Comparison of ENCODE assay signal across 8 mouse cellular contexts in genomic region chr7:79792635-79793421, GRCm38 (mm10). TPM values are rescaled to one million over a fixed set of nuclear protein-coding genes. Genes with fewer than 3 reads are reported as not detected.
DNase-seq lines count a peak whose midpoint lies in the region; ATAC-seq lines count a peak whose summit lies in the region.

No protein-coding gene starts in this region.

- peaks cover 25% of the 10 kb centered on the region for H3K4me1 ChIP-seq in heart, embryonic 12.5 days (replicated peaks)

- no peaks in the 10 kb centered on the region for H3K9me3 ChIP-seq in heart, embryonic 12.5 days (replicated peaks)

- H3K27ac ChIP-seq in heart, embryonic 12.5 days (ENCODE audit: poor library complexity, severe bottlenecking), result no peak overlapping the region

- peak overlapping the region; percentile 46 for H3K4me3 ChIP-seq in heart, embryonic 12.5 days

- peak; percentile 61 to 71 for DNase-seq in cerebellum, postnatal 10 days
- no peak for DNase-seq in cerebellum, adult 11-12 months
- DNase-seq in urinary bladder, postnatal 14 days (ENCODE audit: low spot score), result peak; percentile 21
- no peak for DNase-seq in urinary bladder, postnatal 10 days (ENCODE audit: low spot score)
- peak; percentile 50 for DNase-seq in kidney, postnatal 14 days
- peak; percentile 78 for DNase-seq in testis, postnatal 10 days (ENCODE audit: low spot score)

- 0 out of 2 replicates have a peak, but pooled peaks have one; percentile 25 for ATAC-seq in heart, embryonic 12.5 days (ENCODE audit: insufficient number of reproducible peaks, low FRiP score)
- peak; percentile 28; the same call in 1 of the 2 replicates for ATAC-seq in megakaryocyte-erythroid progenitor cell, adult 5-6 weeks (replicated peaks; ENCODE audit: low FRiP score, low TSS enrichment, poor library complexity, severe bottlenecking)

- H3K4me2 ChIP-seq in heart, embryonic 12.5 days, result peak overlapping the region; percentile 77

- 2% methylated on average over 80 of the region's 80 CpGs for WGBS in heart, embryonic 12.5 days

- H3K9ac ChIP-seq in heart, embryonic 12.5 days, result peak overlapping the region; percentile 54

- H3K27me3 ChIP-seq in heart, embryonic 12.5 days (replicated peaks), result peaks cover 73% of the 10 kb centered on the region

- H3K36me3 ChIP-seq in heart, embryonic 12.5 days, result no peaks in the 10 kb centered on the region

RNA-seq across cellular contexts. Expression of gene Mesp1, which starts 0.8 kb away (rescaled TPM):
- polyA plus RNA-seq in heart, embryonic 12.5 days (2016; fragmentation: Nextera tagmentation; extraction: Ambion mirVana), result not detected in 2 replicates
- total RNA-seq in megakaryocyte-erythroid progenitor cell, adult 5-6 weeks (2014; fragmentation: Nextera tagmentation), result not detected in 2 replicates
- not detected in 2 replicates for total RNA-seq in megakaryocyte-erythroid progenitor cell, adult 5-6 weeks (2017)

RNA-seq across cellular contexts. Expression of gene Mesp2, which starts 17.7 kb away (rescaled TPM):
- polyA plus RNA-seq in heart, embryonic 12.5 days (2016; fragmentation: Nextera tagmentation; extraction: Ambion mirVana), result 0.17 and 0.37 TPM in 2 replicates
- total RNA-seq in megakaryocyte-erythroid progenitor cell, adult 5-6 weeks (2014; fragmentation: Nextera tagmentation), result not detected in 2 replicates
- 1.2 TPM in 1 of 2 replicates, not detected in the other for total RNA-seq in megakaryocyte-erythroid progenitor cell, adult 5-6 weeks (2017)

RNA-seq across cellular contexts. Expression of gene Wdr93, which starts 49.9 kb away (rescaled TPM):
- polyA plus RNA-seq in heart, embryonic 12.5 days (2016; fragmentation: Nextera tagmentation; extraction: Ambion mirVana), result 4.4 and 4.9 TPM in 2 replicates
- not detected in 2 replicates for total RNA-seq in megakaryocyte-erythroid progenitor cell, adult 5-6 weeks (2014; fragmentation: Nextera tagmentation)
- not detected in 2 replicates for total RNA-seq in megakaryocyte-erythroid progenitor cell, adult 5-6 weeks (2017)

RNA-seq across cellular contexts. Expression of gene Pex11a, which starts 49.9 kb away (rescaled TPM):
- 7.5 and 7.7 TPM in 2 replicates for polyA plus RNA-seq in heart, embryonic 12.5 days (2016; fragmentation: Nextera tagmentation; extraction: Ambion mirVana)
- total RNA-seq in megakaryocyte-erythroid progenitor cell, adult 5-6 weeks (2014; fragmentation: Nextera tagmentation), result 5.4 and 8.6 TPM in 2 replicates
- 4.6 and 6.0 TPM in 2 replicates for total RNA-seq in megakaryocyte-erythroid progenitor cell, adult 5-6 weeks (2017)

Comparison
In these comparisons a context has a peak if more than half of its experiments do, and no peak if none do; other contexts are left out.
1. DNase-seq: peak in cerebellum, postnatal 10 days (2 of 2), urinary bladder, postnatal 14 days (single experiment), kidney, postnatal 14 days (single experiment) and testis, postnatal 10 days (single experiment); none in cerebellum, adult 11-12 months (single experiment) and urinary bladder, postnatal 10 days (single experiment).